Mouse (Mus musculus) hindbrain, embryonic 10.5 days (tissue): ENCODE results near the gene Il3ra. TPM values are rescaled to one million over a fixed set of nuclear protein-coding genes. Genes with fewer than 3 reads are reported as not detected.

Source experiments
- DNase-seq: peaks from one replicate; pipeline ENCODE4 v3.0.0-alpha.2; 2017; ENCODE audit warnings: low spot score
- H3K27ac ChIP-seq: fragments of 300-500 bp; sonication (generic); 2 replicates; pipeline ENCODE4 v1.5.1; 2016; ENCODE audit warnings: mild to moderate bottlenecking, moderate library complexity
- H3K27me3 ChIP-seq: fragments of 300-500 bp; sonication (generic); 2 replicates; pipeline ENCODE4 v1.6.1; 2016; ENCODE audit warnings: mild to moderate bottlenecking; ENCODE audit not compliant: poor library complexity, insufficient read depth, severe bottlenecking
- H3K36me3 ChIP-seq: fragments of 300-500 bp; sonication (generic); 2 replicates; pipeline ENCODE4 v1.6.1; 2016; ENCODE audit warnings: mild to moderate bottlenecking, moderate library complexity
- H3K4me1 ChIP-seq: fragments of 300-500 bp; sonication (generic); replicated peaks from 2 replicates; pipeline ENCODE4 v1.6.1; 2016; ENCODE audit warnings: mild to moderate bottlenecking
- H3K4me3 ChIP-seq: fragments of 300-500 bp; sonication (generic); 2 replicates; pipeline ENCODE4 v1.5.1; 2016; ENCODE audit warnings: mild to moderate bottlenecking, moderate library complexity
- H3K9me3 ChIP-seq: fragments of 300-500 bp; sonication (generic); 2 replicates; pipeline ENCODE4 v1.6.1; 2016; ENCODE audit warnings: mild to moderate bottlenecking, moderate library complexity
- WGBS: fragments of 180-500 bp; shearing (Covaris S2); methylation state at CpG from one replicate; pipeline ENCODE4 v1.1.7; 2016; 5-methylcytosine and 5-hydroxymethylcytosine counted together
- polyA plus RNA-seq: library from polyadenylated mRNA; unstranded; fragments of >200 nt; fragmentation: Nextera tagmentation; extraction: Ambion mirVana; gene quantifications from 2 replicates; pipeline ENCODE4 v1.2.1, GENCODE M21; 2016

Il3ra gene
- 2.1 and 5.2 TPM in 2 replicates for polyA plus RNA-seq

DNA sequence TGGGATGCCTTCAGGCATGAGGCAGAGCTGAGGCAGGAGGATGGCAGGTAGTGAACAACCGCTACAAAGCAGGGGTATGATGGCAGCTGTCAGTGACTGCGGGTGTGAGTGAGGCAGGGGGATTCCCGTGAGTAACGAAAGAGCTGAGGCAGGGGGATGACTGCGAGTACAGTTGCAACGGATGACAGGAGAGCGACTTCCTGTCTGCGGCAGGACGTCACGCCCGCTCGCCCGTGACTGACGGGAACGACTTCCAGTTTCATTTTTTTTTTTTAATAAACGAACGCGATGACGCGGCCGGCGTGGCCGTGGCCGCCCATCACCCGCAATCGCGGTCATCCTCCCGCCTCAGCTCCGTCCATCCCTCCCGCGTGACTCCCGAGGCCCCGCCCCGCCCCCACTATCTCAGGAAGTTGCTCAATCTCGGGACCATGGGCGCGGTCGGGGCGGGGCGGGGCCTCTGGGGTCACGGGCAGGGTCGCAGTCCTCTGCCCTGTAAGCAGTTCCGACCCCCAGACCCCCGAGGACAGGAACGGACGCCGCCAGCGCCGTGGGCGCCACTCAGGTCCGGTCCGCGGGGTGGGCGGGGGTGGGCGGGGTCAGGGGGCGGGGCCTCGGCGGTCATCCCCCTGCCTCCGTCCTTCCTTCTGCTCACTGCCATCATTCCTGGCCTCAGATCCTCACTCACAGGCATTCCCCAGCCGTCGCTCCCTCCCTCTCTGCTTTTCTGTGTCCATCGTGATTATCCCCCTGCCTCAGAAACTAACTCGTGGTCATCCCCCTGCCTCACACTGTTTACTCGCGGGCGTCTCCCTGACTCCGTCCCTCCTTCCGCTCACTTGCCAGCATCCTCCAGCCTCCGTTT lies at the start of gene Il3ra:
TSS of gene Il3ra (plus strand) at position 328 of the 865 bp plus-strand sequence.
- Histone ChIP-seq H3K27me3 (no peaks in the 10 kb centered on the region), H3K4me3 (peak within 1 kb of the TSS; percentile 72), H3K9me3 (peaks cover 58% of the 10 kb centered on the region), H3K27ac (peak within 1 kb of the TSS; percentile 89), H3K36me3 (peaks cover 34% of the 10 kb centered on the region), H3K4me1 (peaks cover 12% of the 10 kb centered on the region; the same call in 1 of the 2 replicates)
- 3% methylated on average over 69 of the region's 69 CpGs for WGBS
- peak; percentile 79 for DNase-seq

GRCm38 (mm10) chr14:14308938-14309337 lies 37.1 kb upstream of the Il3ra start:
- Histone ChIP-seq H3K4me1 (no peaks in the 10 kb centered on the region), H3K27ac (no peak overlapping the region), H3K27me3 (no peaks in the 10 kb centered on the region), H3K4me3 (no peak overlapping the region), H3K9me3 (0 out of 2 replicates have a peak, but pooled peaks cover 8% of the 10 kb centered on the region), H3K36me3 (no peaks in the 10 kb centered on the region)
- DNase-seq: no peak
- WGBS: 56% methylated on average over 16 of the region's 16 CpGs

- Histone ChIP-seq H3K27me3 (no peaks in the 10 kb centered on the region), H3K4me3 (no peak overlapping the region), H3K9me3 (0 out of 2 replicates have a peak, but pooled peaks cover 8% of the 10 kb centered on the region), H3K4me1 (no peaks in the 10 kb centered on the region), H3K27ac (no peak overlapping the region), H3K36me3 (no peaks in the 10 kb centered on the region)
- DNase-seq: no peak
- 62% methylated on average over 14 of the region's 14 CpGs for WGBS
Observed at GRCm38 (mm10) chr14:14309416-14309815, 36.7 kb upstream of the Il3ra start.

DNA sequence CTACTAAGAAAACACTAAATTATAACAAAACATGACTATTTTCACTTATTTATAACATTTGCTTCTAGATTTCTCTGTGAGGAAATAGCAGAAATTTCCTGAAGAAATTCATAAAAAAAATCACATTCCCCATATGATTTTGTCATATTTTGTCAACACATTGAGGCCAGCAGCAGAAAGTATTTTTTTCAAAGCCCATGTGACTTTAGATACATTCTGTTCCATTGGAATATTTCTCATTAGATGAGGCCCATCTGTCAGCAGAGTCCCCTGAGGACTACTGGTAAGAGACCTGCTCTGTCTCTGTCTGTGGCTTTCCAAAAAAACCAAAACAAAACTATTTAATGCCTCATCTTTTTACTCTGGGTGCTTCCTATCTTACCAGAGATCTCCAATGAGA lies 23.5 kb upstream of the Il3ra start, which contains the start of gene Olfr31:
TSS of gene Olfr31 (plus strand) at position 301 of the 400 bp plus-strand sequence.
- Histone ChIP-seq H3K27me3 (no peaks in the 10 kb centered on the region), H3K4me1 (no peaks in the 10 kb centered on the region)

DNA sequence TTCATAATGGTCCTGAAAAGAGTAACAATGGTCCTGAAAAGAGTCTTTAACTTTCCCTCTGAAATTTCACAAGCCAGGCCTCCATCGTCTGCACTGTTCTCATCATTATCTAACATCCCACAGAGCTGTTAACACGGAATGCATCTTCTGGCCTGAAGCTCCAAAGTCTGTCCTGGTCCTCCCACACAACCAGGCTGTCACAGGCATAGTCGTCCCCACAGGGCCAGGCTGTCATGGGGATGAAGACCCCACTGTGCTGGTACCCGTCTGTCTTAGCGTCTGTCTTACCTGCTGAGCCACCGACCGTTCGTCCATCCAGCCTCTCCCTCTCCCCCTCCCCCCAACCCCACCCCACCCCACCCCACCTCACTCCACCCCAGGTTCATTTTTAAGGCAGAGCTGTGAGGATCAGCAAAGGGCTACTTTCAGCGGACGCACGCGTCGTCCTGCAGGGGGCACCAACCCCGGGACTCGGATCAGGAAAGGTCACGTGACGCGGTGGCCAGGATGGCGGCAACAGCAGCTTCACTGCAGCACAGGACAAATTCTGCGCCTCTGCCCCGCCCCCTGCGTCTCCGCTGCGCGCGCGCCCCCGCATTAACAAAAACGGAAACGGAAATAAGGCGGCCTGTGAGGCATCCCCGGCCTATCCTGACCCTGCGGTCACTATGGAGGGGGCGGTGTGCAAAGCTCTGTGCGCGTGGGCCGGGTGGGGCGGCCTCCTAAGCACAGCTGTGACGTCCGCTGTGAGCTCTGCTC lies 783 bp upstream of the Il3ra start:
- Histone ChIP-seq H3K4me1 (peaks cover 12% of the 10 kb centered on the region; the same call in 1 of the 2 replicates), H3K9me3 (peaks cover 50% of the 10 kb centered on the region), H3K27ac (peak overlapping the region; percentile 89), H3K27me3 (no peaks in the 10 kb centered on the region), H3K4me3 (peak overlapping the region; percentile 72), H3K36me3 (peaks cover 26% of the 10 kb centered on the region)
- 6% methylated on average over 40 of the region's 40 CpGs for WGBS
- peak; percentile 94 for DNase-seq

More for the DNA sequence above, 23.5 kb upstream of the Il3ra start, which contains the start of gene Olfr31:
- Histone ChIP-seq H3K9me3 (peaks cover 5% of the 10 kb centered on the region; the same call in 1 of the 2 replicates), H3K4me3 (no peak within 1 kb of the TSS), H3K27ac (no peak within 1 kb of the TSS), H3K36me3 (no peaks in the 10 kb centered on the region)
- no peak for DNase-seq

GRCm38 (mm10) chr14:14346813-14347100 lies 682 bp downstream of the Il3ra start:
- H3K36me3 ChIP-seq: peaks cover 35% of the 10 kb centered on the region
- no peaks in the 10 kb centered on the region for H3K27me3 ChIP-seq
- H3K4me3 ChIP-seq: peak overlapping the region; percentile 72
- peak overlapping the region; percentile 89 for H3K27ac ChIP-seq
- peaks cover 64% of the 10 kb centered on the region for H3K9me3 ChIP-seq
- no peak for DNase-seq
- WGBS: 23% methylated on average over 16 of the region's 16 CpGs
- peaks cover 12% of the 10 kb centered on the region; the same call in 1 of the 2 replicates for H3K4me1 ChIP-seq

- Histone ChIP-seq H3K27ac (no peak overlapping the region; the same call in 1 of the 2 replicates), H3K9me3 (peaks cover 67% of the 10 kb centered on the region), H3K4me3 (peak overlapping the region; percentile 72), H3K36me3 (peaks cover 35% of the 10 kb centered on the region), H3K27me3 (no peaks in the 10 kb centered on the region), H3K4me1 (peaks cover 12% of the 10 kb centered on the region; the same call in 1 of the 2 replicates)
- 82% methylated on average over 17 of the region's 17 CpGs for WGBS
- peak; percentile 8 for DNase-seq
Observed at GRCm38 (mm10) chr14:14347151-14347835, 1.2 kb downstream of the Il3ra start.

GRCm38 (mm10) chr14:14347836-14348621 lies 2.0 kb downstream of the Il3ra start:
- H3K27ac ChIP-seq: no peak overlapping the region
- H3K27me3 ChIP-seq: no peaks in the 10 kb centered on the region
- 96% methylated on average over 14 of the region's 14 CpGs for whole genome bisulfite sequencing
- peaks cover 35% of the 10 kb centered on the region for H3K36me3 ChIP-seq
- DNase-seq: peak; percentile 6
- no peak overlapping the region for H3K4me3 ChIP-seq
- peaks cover 12% of the 10 kb centered on the region; the same call in 1 of the 2 replicates for H3K4me1 ChIP-seq
- peaks cover 67% of the 10 kb centered on the region for H3K9me3 ChIP-seq

- Histone ChIP-seq H3K4me3 (no peak overlapping the region), H3K9me3 (peaks cover 67% of the 10 kb centered on the region), H3K36me3 (peaks cover 35% of the 10 kb centered on the region), H3K27ac (no peak overlapping the region), H3K27me3 (no peaks in the 10 kb centered on the region), H3K4me1 (peaks cover 12% of the 10 kb centered on the region; the same call in 1 of the 2 replicates)
- WGBS: 97% methylated on average over 26 of the region's 26 CpGs
- DNase-seq: no peak
Observed at GRCm38 (mm10) chr14:14348674-14349401, 2.8 kb downstream of the Il3ra start.

GRCm38 (mm10) chr14:14349485-14350262 lies 3.6 kb downstream of the Il3ra start:
- Histone ChIP-seq H3K4me1 (peaks cover 12% of the 10 kb centered on the region; the same call in 1 of the 2 replicates), H3K4me3 (no peak overlapping the region), H3K27me3 (no peaks in the 10 kb centered on the region), H3K27ac (no peak overlapping the region), H3K36me3 (peaks cover 35% of the 10 kb centered on the region), H3K9me3 (peaks cover 69% of the 10 kb centered on the region)
- DNase-seq: peak; percentile 8
- 98% methylated on average over 20 of the region's 20 CpGs for WGBS
